Mouse (Mus musculus) thymus, adult 2 months (tissue): ENCODE measurements around the gene Mpz.

ENCODE experiments used
- CTCF ChIP-seq: fragments of 200-500 bp; IDR thresholded peaks from 2 replicates; pipeline ENCODE4 v1.5.1; 2012; ENCODE audit warnings: mild to moderate bottlenecking, control low read depth, low read length, moderate library complexity, borderline replicate concordance; ENCODE audit not compliant: control insufficient read depth, poor library complexity, insufficient read depth; ENCODE audit errors: extremely low read depth
- POLR2A ChIP-seq: fragments of 200-500 bp; IDR thresholded peaks from 2 replicates; pipeline ENCODE4 v1.6.1; 2012; ENCODE audit warnings: mild to moderate bottlenecking, low read length, control low read depth, moderate library complexity; ENCODE audit not compliant: control insufficient read depth, poor library complexity, insufficient read depth; ENCODE audit errors: extremely low read depth

DNA sequence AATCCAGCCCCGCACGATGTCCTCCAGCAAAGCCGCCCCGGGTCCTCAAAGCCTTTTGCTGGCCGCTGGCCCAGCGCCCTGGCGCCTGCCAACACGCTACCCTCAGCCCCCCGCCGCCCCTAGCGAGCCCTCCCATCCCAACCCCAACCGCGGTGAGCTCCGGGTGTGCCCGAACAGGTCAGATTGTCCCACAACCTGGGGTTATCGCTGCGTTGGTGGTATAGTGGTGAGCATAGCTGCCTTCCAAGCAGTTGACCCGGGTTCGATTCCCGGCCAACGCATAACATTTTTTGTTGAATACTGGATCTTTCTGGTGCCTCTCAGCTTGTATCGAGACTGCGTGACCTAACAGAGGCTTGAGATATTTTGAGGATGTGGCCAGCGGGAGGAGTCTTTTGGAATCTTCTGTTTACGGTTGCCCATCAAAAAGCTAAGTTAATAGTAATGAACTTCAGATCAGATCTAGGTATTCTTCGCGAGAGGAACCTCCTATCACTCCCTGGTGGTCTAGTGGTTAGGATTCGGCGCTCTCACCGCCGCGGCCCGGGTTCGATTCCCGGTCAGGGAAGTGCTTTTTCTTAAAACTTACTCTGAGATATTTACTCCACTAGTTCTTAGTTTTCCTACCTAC, 47.8 kb upstream of the Mpz start:
- no peak for TF ChIP-seq POLR2A
- TF ChIP-seq CTCF: no peak
